Mouse (Mus musculus): ENCODE data around the gene P4hb. TPM values are rescaled to one million over a fixed set of nuclear protein-coding genes. Genes with fewer than 3 reads are reported as not detected.

The P4hb gene
- total and polyA plus RNA-seq, 3 experiments, result 563 to 1,152 (median 625) TPM

- TF ChIP-seq MAX (IDR thresholded peaks at IDR 0.05; ENCODE audit: low read length) (no peak), MAFK (IDR thresholded peaks at IDR 0.05; ENCODE audit: borderline replicate concordance, low read depth, low read length) (peak; percentile 70)
- H3K27me3 ChIP-seq (ENCODE audit: control insufficient read depth in 1 of 2, insufficient read depth in 2 of 2, low read length in 2 of 2), result no peaks in the 10 kb centered on the region
- H3K36me3 ChIP-seq (ENCODE audit: control insufficient read depth in 1 of 2, insufficient read depth in 2 of 2, low read length in 2 of 2), result peaks cover 19 to 41% of the 10 kb centered on the region in 2 experiments
- H3K9me3 ChIP-seq (replicated peaks; ENCODE audit: insufficient read depth, low read length), result no peaks in the 10 kb centered on the region
- no peak overlapping the region for H3K27ac ChIP-seq (ENCODE audit: control insufficient read depth, low read depth, low read length)
- H3K79me2 ChIP-seq (ENCODE audit: control insufficient read depth, insufficient read depth, low read length, poor library complexity), result peaks cover 32% of the 10 kb centered on the region
- peaks cover 0 to 14% of the 10 kb centered on the region in 2 experiments; a peak in 1 of 4 replicates for H3K4me1 ChIP-seq (ENCODE audit: control insufficient read depth in 1 of 2, insufficient read depth in 2 of 2, low read length in 2 of 2)
- no peak overlapping the region for H3K4me3 ChIP-seq (ENCODE audit: control insufficient read depth in 1 of 2, insufficient read depth in 1 of 2, low read depth in 2 of 2, low read length in 2 of 2)
- DNase-seq (ENCODE audit: low read depth, low spot score), result no peak
- no peak overlapping the region for H3K9ac ChIP-seq (ENCODE audit: control insufficient read depth, low read depth, low read length, poor library complexity, severe bottlenecking)
Observed at GRCm38 (mm10) chr11:120568324-120568723, 4.7 kb downstream of the P4hb start.

- Histone ChIP-seq H3K79me2 (ENCODE audit: control insufficient read depth, insufficient read depth, low read length, poor library complexity) (peaks cover 10% of the 10 kb centered on the region; the same call in 1 of the 2 replicates), H3K36me3 (ENCODE audit: control insufficient read depth in 1 of 2, insufficient read depth in 2 of 2, low read length in 2 of 2) (peaks cover 3 to 50% of the 10 kb centered on the region in 2 experiments; a peak in 3 of 4 replicates), H3K27me3 (ENCODE audit: control insufficient read depth in 1 of 2, insufficient read depth in 2 of 2, low read length in 2 of 2) (no peaks in the 10 kb centered on the region), H3K27ac (ENCODE audit: control insufficient read depth, low read depth, low read length) (no peak overlapping the region), H3K4me1 (ENCODE audit: control insufficient read depth in 1 of 2, insufficient read depth in 2 of 2, low read length in 2 of 2) (no peaks in the 10 kb centered on the region), H3K4me3 (ENCODE audit: control insufficient read depth in 1 of 2, insufficient read depth in 1 of 2, low read depth in 2 of 2, low read length in 2 of 2) (no peak overlapping the region), H3K9me3 (replicated peaks; ENCODE audit: insufficient read depth, low read length) (no peaks in the 10 kb centered on the region), H3K9ac (ENCODE audit: control insufficient read depth, low read depth, low read length, poor library complexity, severe bottlenecking) (no peak overlapping the region)
- no peak for DNase-seq (ENCODE audit: low read depth, low spot score)
- peak in 2 of 3 experiments; percentile 13; a peak in 2 of 6 replicates for TF ChIP-seq CTCF (IDR thresholded peaks at IDR 0.05 in 2 of 3, conservative IDR thresholded peaks at IDR 0.05 in 1 of 3; ENCODE audit: control insufficient read depth in 1 of 3, insufficient read depth in 1 of 3, low read depth in 2 of 3, low read length in 3 of 3, poor library complexity in 1 of 3, severe bottlenecking in 1 of 3)
- TF ChIP-seq JUND (IDR thresholded peaks at IDR 0.05; ENCODE audit: low read depth, low read length), result no peak
- TF ChIP-seq MAFK (IDR thresholded peaks at IDR 0.05; ENCODE audit: borderline replicate concordance, low read depth, low read length), result peak; percentile 91
Observed at GRCm38 (mm10) chr11:120565114-120565513, 7.9 kb downstream of the P4hb start.

- H3K27me3 ChIP-seq (ENCODE audit: control insufficient read depth in 1 of 2, insufficient read depth in 2 of 2, low read length in 2 of 2), result no peaks in the 10 kb centered on the region
- H3K9me3 ChIP-seq (replicated peaks; ENCODE audit: insufficient read depth, low read length), result no peaks in the 10 kb centered on the region
- peaks cover 0 to 45% of the 10 kb centered on the region in 2 experiments; a peak in 3 of 4 replicates for H3K36me3 ChIP-seq (ENCODE audit: control insufficient read depth in 1 of 2, insufficient read depth in 2 of 2, low read length in 2 of 2)
- H3K9ac ChIP-seq (ENCODE audit: control insufficient read depth, low read depth, low read length, poor library complexity, severe bottlenecking), result no peak overlapping the region
- DNase-seq (ENCODE audit: low read depth, low spot score), result no peak
- H3K27ac ChIP-seq (ENCODE audit: control insufficient read depth, low read depth, low read length), result no peak overlapping the region
- peaks cover 3% of the 10 kb centered on the region; the same call in 1 of the 2 replicates for H3K79me2 ChIP-seq (ENCODE audit: control insufficient read depth, insufficient read depth, low read length, poor library complexity)
- no peak for TF ChIP-seq ZNF384 (IDR thresholded peaks at IDR 0.05; ENCODE audit: low read depth, low read length)
- no peak for TF ChIP-seq MAX (IDR thresholded peaks at IDR 0.05; ENCODE audit: low read length)
- TF ChIP-seq NELFE (IDR thresholded peaks at IDR 0.05; ENCODE audit: low read depth, low read length), result no peak
- no peak for TF ChIP-seq RAD21 (IDR thresholded peaks at IDR 0.05; ENCODE audit: low read depth, low read length)
- TF ChIP-seq JUND (IDR thresholded peaks at IDR 0.05; ENCODE audit: low read depth, low read length), result no peak
- no peak overlapping the region for H3K4me3 ChIP-seq (ENCODE audit: control insufficient read depth in 1 of 2, insufficient read depth in 1 of 2, low read depth in 2 of 2, low read length in 2 of 2)
- H3K4me1 ChIP-seq (ENCODE audit: control insufficient read depth in 1 of 2, insufficient read depth in 2 of 2, low read length in 2 of 2), result no peaks in the 10 kb centered on the region
Observed at GRCm38 (mm10) chr11:120562949-120563348, 10.1 kb downstream of the P4hb start.
